Mouse (Mus musculus) liver, embryonic 14.5 days (tissue): Measurements from ENCODE around the gene March8. TPM values are rescaled to one million over a fixed set of nuclear protein-coding genes. Genes with fewer than 3 reads are reported as not detected.

ENCODE experiments used
- ATAC-seq: fragments of 200-750 bp; cut with Nextera tagmentation; 2 replicates; pipeline ENCODE4 v1.8.0; 2017; ENCODE audit warnings: moderate number of reproducible peaks, mild to moderate bottlenecking, moderate library complexity; ENCODE audit not compliant: insufficient read depth
- DNase-seq, 3 experiments: peaks; one replicate each; pipeline ENCODE4 v3.0.0-alpha.2; 2012 to 2013; ENCODE audit warnings: low read depth in 3 of 3, low spot score in 3 of 3
- H3K27ac ChIP-seq: fragments of 300-500 bp; sonication (generic); 2 replicates; pipeline ENCODE4 v1.5.1; 2014; ENCODE audit warnings: moderate library complexity, mild to moderate bottlenecking, control low read depth, inconsistent platforms
- H3K27me3 ChIP-seq: fragments of 300-500 bp; sonication (generic); 2 replicates; pipeline ENCODE4 v1.6.1; 2014; ENCODE audit warnings: mild to moderate bottlenecking, low read length, moderate library complexity; ENCODE audit not compliant: control insufficient read depth, insufficient read depth
- H3K36me3 ChIP-seq: fragments of 300-500 bp; sonication (generic); replicated peaks from 2 replicates; pipeline ENCODE4 v1.6.1; 2014; ENCODE audit warnings: low read depth; ENCODE audit not compliant: control insufficient read depth, insufficient read depth
- H3K4me1 ChIP-seq, 2 experiments: fragments of 200-500 bp in 1 of 2; fragments of 300-500 bp in 1 of 2; sonication (generic) in 1 of 2; replicated peaks; 2 replicates each; pipeline ENCODE4 v1.6.1; 2012 to 2014; ENCODE audit warnings: antibody characterized with exemption in 1 of 2, inconsistent platforms in 1 of 2, low read length in 1 of 2; ENCODE audit not compliant: control insufficient read depth in 2 of 2, insufficient read depth in 2 of 2
- H3K4me2 ChIP-seq: fragments of 300-500 bp; sonication (generic); 2 replicates; pipeline ENCODE4 v1.6.1; 2014; ENCODE audit warnings: low read depth, mild to moderate bottlenecking, control low read depth, moderate library complexity
- H3K4me3 ChIP-seq, 2 experiments: fragments of 200-500 bp in 1 of 2; fragments of 300-500 bp in 1 of 2; sonication (generic) in 1 of 2; 2 replicates each; pipeline ENCODE4 v1.5.1; 2012 to 2014; ENCODE audit warnings: low read depth in 2 of 2, low read length in 2 of 2, mild to moderate bottlenecking in 2 of 2, control low read depth in 1 of 2, inconsistent platforms in 1 of 2, moderate library complexity in 1 of 2; ENCODE audit not compliant: insufficient read depth in 1 of 2
- H3K9ac ChIP-seq: fragments of 300-500 bp; sonication (generic); replicated peaks from 2 replicates; pipeline ENCODE4 v1.6.1; 2014; ENCODE audit warnings: mild to moderate bottlenecking, control low read depth, moderate library complexity
- H3K9me3 ChIP-seq: fragments of 300-500 bp; sonication (generic); 2 replicates; pipeline ENCODE4 v1.6.1; 2016; ENCODE audit warnings: low read length, mixed read lengths; ENCODE audit not compliant: control insufficient read depth
- CTCF ChIP-seq: IDR thresholded peaks from 2 replicates; pipeline ENCODE4 v1.5.1; 2016; ENCODE audit warnings: antibody characterized with exemption, low read depth, control low read depth
- EP300 ChIP-seq: IDR thresholded peaks from 2 replicates; pipeline ENCODE4 v1.6.1; 2016; ENCODE audit warnings: antibody characterized with exemption, low read depth
- WGBS: fragments of 180-500 bp; shearing (Covaris S2); extraction: QIAGEN DNeasy Blood & Tissue Kit; methylation state at CpG from one replicate; pipeline ENCODE4 v1.1.7; 2014; ENCODE audit not compliant: insufficient replicate concordance; 5-methylcytosine and 5-hydroxymethylcytosine counted together
- polyA plus RNA-seq, 2 experiments: library from polyadenylated mRNA; depleted of rRNA in 1 of 2; stranded (reverse) in 1 of 2; unstranded in 1 of 2; fragments of >200 nt; fragmentation: Nextera tagmentation in 1 of 2; extraction: Ambion mirVana in 1 of 2; gene quantifications; 2 replicates each; pipeline versions ENCODE4 v1.2.1 to v1.2.3; 2012 to 2014

The March8 gene
- polyA plus RNA-seq, 2 experiments = 80.1 to 82.4 TPM

DNA sequence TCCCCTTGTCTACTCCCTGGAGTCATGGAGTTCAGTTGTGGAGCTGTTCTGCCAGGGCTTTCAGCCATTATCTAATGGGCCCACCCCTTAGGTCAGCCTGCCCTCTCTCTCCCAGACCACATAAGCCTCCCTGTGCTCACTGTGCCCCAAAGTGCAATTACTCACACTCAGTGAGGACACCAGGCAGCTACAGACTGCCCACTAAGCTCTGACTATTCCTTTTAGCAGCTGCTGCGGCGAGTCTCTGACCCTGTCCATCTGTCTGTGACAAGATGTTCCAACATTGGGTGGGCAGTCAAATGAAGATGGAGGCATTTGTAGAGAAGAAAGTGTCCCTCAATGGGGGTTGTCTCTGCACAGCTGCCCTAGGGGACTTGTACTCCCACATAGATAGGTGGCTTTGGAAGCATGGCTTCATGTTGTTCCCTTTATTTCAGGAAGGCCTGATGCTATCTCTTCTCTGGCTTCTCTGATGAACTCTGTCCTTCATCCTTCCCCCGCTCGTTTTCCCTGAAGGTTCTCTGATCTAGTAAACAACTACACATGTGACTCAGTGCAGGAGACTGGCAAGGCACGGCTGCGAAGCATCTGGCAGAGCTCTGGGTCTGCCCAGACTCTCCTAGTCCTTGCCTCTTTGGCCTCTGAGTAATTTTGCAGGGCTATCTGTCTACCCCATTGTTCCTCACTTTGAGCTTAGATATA lies 70.3 kb downstream of the March8 start:
- WGBS = 60% methylated on average over 6 of the region's 6 CpGs
- Histone ChIP-seq H3K4me1 (no peaks in the 10 kb centered on the region), H3K36me3 (peaks cover 61% of the 10 kb centered on the region), H3K27me3 (no peaks in the 10 kb centered on the region), H3K9me3 (no peaks in the 10 kb centered on the region), H3K4me2 (no peak overlapping the region), H3K4me3 (no peak overlapping the region), H3K27ac (no peak overlapping the region), H3K9ac (no peak overlapping the region)
- TF ChIP-seq CTCF (no peak), EP300 (no peak)
- ATAC-seq = no peak
- no peak for DNase-seq

DNA sequence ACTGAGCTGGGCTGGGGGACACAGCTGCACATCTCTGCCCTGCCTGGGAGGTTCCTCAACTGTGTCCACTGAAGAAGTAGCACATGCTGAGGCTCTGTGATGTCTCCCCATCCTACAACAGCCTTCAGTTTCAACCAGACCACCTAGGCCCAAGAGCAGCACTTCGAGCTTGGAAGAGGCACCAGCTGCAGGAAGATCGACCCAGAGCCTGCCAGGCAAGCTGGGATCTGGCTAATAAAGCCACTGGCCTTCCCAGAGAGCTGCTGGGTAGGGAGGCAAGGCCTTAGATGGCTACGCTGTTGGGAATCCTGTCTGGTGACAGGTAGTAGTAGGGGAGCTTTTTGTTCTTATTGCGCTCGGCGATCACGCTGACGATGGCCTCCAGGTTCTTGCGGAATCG lies 72.6 kb downstream of the March8 start:
- Histone ChIP-seq H3K36me3 (peaks cover 40% of the 10 kb centered on the region), H3K27ac (no peak overlapping the region), H3K4me3 (no peak overlapping the region), H3K4me1 (no peaks in the 10 kb centered on the region), H3K4me2 (no peak overlapping the region), H3K9ac (no peak overlapping the region), H3K27me3 (no peaks in the 10 kb centered on the region), H3K9me3 (no peaks in the 10 kb centered on the region)
- DNase-seq (no peak), ATAC-seq (no peak)
- WGBS = 94% methylated on average over 10 of the region's 10 CpGs
- no peak for TF ChIP-seq EP300
- TF ChIP-seq CTCF = no peak

DNA sequence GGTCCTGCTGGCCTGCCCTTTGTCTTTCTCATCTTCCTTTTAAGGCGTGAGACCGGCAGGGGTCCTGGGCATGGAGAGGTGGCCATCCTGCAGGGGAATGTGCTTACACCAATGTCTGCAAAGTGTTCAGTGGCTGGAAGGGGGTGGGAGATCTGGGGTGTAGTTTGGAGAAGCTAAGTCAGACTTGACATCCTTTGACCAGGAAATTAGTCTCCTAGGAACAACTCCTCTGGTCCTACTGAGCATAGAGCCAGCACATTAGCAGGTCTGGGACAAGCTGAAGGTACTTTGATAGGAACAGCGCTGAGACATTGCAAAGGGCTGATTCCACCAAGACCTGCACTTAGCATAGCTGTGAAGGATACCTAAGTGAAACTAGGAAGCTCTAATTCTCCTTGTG lies 73.9 kb downstream of the March8 start:
- no peak overlapping the region for H3K27ac ChIP-seq
- DNase-seq = no peak

DNA sequence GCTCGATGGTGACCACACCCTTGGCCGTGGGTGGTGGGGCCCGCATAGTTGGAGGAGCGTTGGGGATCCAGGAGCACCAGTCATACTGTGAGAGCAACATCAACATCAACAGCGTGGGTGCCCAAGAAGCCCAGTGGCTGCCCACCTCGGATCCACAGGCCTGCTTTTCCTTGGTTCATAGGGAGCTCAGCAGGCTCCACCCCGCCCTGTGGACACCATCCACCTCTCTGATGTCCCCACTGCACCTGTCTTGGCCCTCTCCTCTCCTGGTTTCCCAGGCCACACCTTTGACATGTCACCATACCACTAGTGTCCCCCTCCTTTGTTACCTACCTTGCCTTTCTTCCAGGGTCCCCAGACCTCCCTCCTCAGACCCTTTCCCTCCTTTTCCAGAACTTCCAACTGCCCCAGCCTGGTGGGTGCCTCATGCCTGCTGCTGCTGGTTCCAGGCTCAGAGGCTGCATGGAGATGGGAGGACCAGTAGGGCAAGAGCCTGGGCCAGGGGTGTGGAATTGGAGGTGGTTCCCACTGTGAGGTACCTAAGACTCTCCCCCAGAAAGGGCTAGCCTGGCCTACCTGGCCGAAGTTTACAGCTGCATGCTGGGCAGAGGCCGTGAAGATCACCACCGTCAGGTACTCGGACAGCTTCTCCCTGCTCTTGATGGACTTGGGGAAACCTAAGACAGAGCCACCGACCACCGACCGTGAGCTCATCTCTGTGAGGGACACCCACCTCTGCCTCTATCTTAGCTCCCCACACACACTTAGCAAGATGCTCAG lies 74.9 kb downstream of the March8 start:
- WGBS = 83% methylated on average over 14 of the region's 14 CpGs
- no peak for ATAC-seq
- no peak for DNase-seq

More for the DNA sequence above, 73.9 kb downstream of the March8 start:
- peaks cover 27% of the 10 kb centered on the region for H3K36me3 ChIP-seq
- H3K4me1 ChIP-seq = no peaks in the 10 kb centered on the region
- no peaks in the 10 kb centered on the region for H3K9me3 ChIP-seq
- ATAC-seq = no peak
- no peak overlapping the region for H3K4me2 ChIP-seq
- no peak for TF ChIP-seq EP300
- no peak for TF ChIP-seq CTCF
- no peak overlapping the region for H3K4me3 ChIP-seq
- no peak overlapping the region for H3K9ac ChIP-seq
- no peaks in the 10 kb centered on the region for H3K27me3 ChIP-seq
- 85% methylated on average over 3 of the region's 3 CpGs for WGBS

DNA sequence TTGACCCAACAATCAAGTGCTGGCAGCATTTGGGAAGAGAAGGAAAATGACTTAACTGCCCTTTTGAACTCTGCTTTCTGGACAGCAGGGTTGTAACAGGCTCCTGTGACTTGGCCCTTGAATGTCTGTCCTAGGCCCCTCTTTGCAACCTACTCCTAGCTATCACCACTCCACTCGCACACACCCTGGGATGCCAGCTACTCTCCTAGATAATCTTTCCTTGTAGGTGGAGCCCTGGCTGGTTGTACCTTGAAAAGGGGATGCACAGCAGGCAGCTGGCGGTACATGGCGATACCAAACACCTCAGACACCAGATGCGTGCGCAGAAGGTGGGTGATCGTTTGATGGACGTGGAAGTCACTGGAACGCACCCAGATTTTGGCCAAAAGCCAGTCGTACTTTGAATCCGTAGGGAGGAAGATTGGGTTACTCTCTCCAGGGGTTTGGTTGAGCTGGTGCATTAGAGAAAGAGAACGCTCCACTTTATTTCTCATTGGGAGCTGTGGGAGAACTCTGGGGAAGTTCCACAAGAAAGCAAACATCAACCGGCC lies 77.4 kb downstream of the March8 start:
- TF ChIP-seq EP300 = no peak
- no peak for TF ChIP-seq CTCF
- no peak for DNase-seq
- ATAC-seq = no peak
- no peak overlapping the region for H3K4me3 ChIP-seq
- H3K9me3 ChIP-seq = no peaks in the 10 kb centered on the region
- H3K4me2 ChIP-seq = no peak overlapping the region
- H3K4me1 ChIP-seq = no peaks in the 10 kb centered on the region
- peaks cover 5% of the 10 kb centered on the region; the same call in 1 of the 2 replicates for H3K36me3 ChIP-seq
- WGBS = 89% methylated on average over 12 of the region's 12 CpGs
- no peaks in the 10 kb centered on the region for H3K27me3 ChIP-seq
- H3K9ac ChIP-seq = no peak overlapping the region
- no peak overlapping the region for H3K27ac ChIP-seq

More for the DNA sequence above, 74.9 kb downstream of the March8 start:
- Histone ChIP-seq H3K4me3 (no peak overlapping the region), H3K9ac (no peak overlapping the region), H3K4me1 (no peaks in the 10 kb centered on the region), H3K27ac (no peak overlapping the region), H3K4me2 (no peak overlapping the region), H3K36me3 (peaks cover 17% of the 10 kb centered on the region), H3K27me3 (no peaks in the 10 kb centered on the region), H3K9me3 (no peaks in the 10 kb centered on the region)
- TF ChIP-seq EP300 = no peak
- TF ChIP-seq CTCF = no peak
